Mouse (Mus musculus): ENCODE measurements around the gene Dpt. TPM values are rescaled to one million over a fixed set of nuclear protein-coding genes. Genes with fewer than 3 reads are reported as not detected.

Gene Dpt
- polyA plus RNA-seq, 1 experiment from 2014 or later: not detected

- no peaks in the 10 kb centered on the region for H3K4me1 ChIP-seq (ENCODE audit: control insufficient read depth, insufficient read depth, low read length)
- no peak for ATAC-seq (ENCODE audit: low read depth)
- 93% methylated on average over 3 of the region's 3 CpGs for WGBS
- H3K36me3 ChIP-seq (ENCODE audit: control insufficient read depth, insufficient read depth, low read length): no peaks in the 10 kb centered on the region
- H3K4me3 ChIP-seq (ENCODE audit: low read depth, low read length): no peak overlapping the region
- H3K9ac ChIP-seq (replicated peaks; ENCODE audit: low read depth, low read length): no peak overlapping the region
- no peaks in the 10 kb centered on the region for H3K27me3 ChIP-seq (ENCODE audit: control insufficient read depth, insufficient read depth, low read length)
- no peak overlapping the region for H3K27ac ChIP-seq (ENCODE audit: low read depth, low read length)
- no peaks in the 10 kb centered on the region for H3K9me3 ChIP-seq (ENCODE audit: control insufficient read depth, low read length)
- no peak overlapping the region for H3K4me2 ChIP-seq (ENCODE audit: low read depth, low read length)
These were observed 68.2 kb downstream of the Dpt start for GRCm38 (mm10) chr1:164864666-164865065.

- Histone ChIP-seq H3K36me3 (ENCODE audit: control insufficient read depth, insufficient read depth, low read length) (no peaks in the 10 kb centered on the region), H3K27ac (ENCODE audit: low read depth, low read length) (no peak overlapping the region), H3K4me1 (ENCODE audit: control insufficient read depth, insufficient read depth, low read length) (no peaks in the 10 kb centered on the region), H3K4me3 (ENCODE audit: low read depth, low read length) (no peak overlapping the region), H3K9me3 (ENCODE audit: control insufficient read depth, low read length) (no peaks in the 10 kb centered on the region), H3K27me3 (ENCODE audit: control insufficient read depth, insufficient read depth, low read length) (no peaks in the 10 kb centered on the region), H3K4me2 (ENCODE audit: low read depth, low read length) (no peak overlapping the region), H3K9ac (replicated peaks; ENCODE audit: low read depth, low read length) (no peak overlapping the region)
- WGBS: 58% methylated on average over 7 of the region's 7 CpGs
- no peak for ATAC-seq (ENCODE audit: low read depth)
These were observed 74.2 kb downstream of the Dpt start for GRCm38 (mm10) chr1:164870694-164871093.

Other genes starting within 250 kb of the Dpt start
- gene Xcl1, start 138.9 kb downstream of the Dpt start, polyA plus RNA-seq (2014; fragmentation: Nextera tagmentation; extraction: Ambion mirVana): not detected in 2 replicates